Mouse (Mus musculus) urinary bladder, postnatal 10 days (tissue): ENCODE measurements at regions not wholly inside any gene's neighbourhood (a gene's known extent, or its start where the extent isn't known, plus 50 kb on each side); places are given as distances from the start of the nearest gene placed in this dataset.
"Not testable (repeated sequence)": the region's sequence is repeated elsewhere in the genome, so short reads cannot be mapped to it uniquely, and the experiment has no call there.

Source experiments
- DNase-seq: peaks from one replicate; pipeline ENCODE4 v3.0.0; 2022; ENCODE audit warnings: low spot score

GRCm38 (mm10) chr17:63704991-63705390 is 157.9 kb upstream of the Fer start:
- DNase-seq = no peak

- no peak for DNase-seq
Observed at GRCm38 (mm10) chr17:63712937-63713336, 149.9 kb upstream of the Fer start.

GRCm38 (mm10) chr17:63715687-63716086 is 147.2 kb upstream of the Fer start:
- no peak for DNase-seq

GRCm38 (mm10) chr17:63716161-63716560 is 146.7 kb upstream of the Fer start:
- no peak for DNase-seq

GRCm38 (mm10) chr17:63717051-63717578 is 145.7 kb upstream of the Fer start:
- DNase-seq = no peak

GRCm38 (mm10) chr17:63718972-63719715 is 143.7 kb upstream of the Fer start:
- no peak for DNase-seq

GRCm38 (mm10) chr17:63719771-63720170 is 143.1 kb upstream of the Fer start:
- DNase-seq = no peak

GRCm38 (mm10) chr17:63720883-63721282 is 142.0 kb upstream of the Fer start:
- no peak for DNase-seq

- DNase-seq = no peak
Observed at GRCm38 (mm10) chr17:63722434-63723004, 140.3 kb upstream of the Fer start.

GRCm38 (mm10) chr17:63738206-63738605 is 124.7 kb upstream of the Fer start:
- DNase-seq = no peak

- no peak for DNase-seq
Observed at GRCm38 (mm10) chr17:63739710-63740109, 123.2 kb upstream of the Fer start.

- not testable (repeated sequence) for DNase-seq
Observed at GRCm38 (mm10) chr17:63749257-63749656, 113.6 kb upstream of the Fer start.

GRCm38 (mm10) chr17:63754399-63754798 is 108.5 kb upstream of the Fer start:
- no peak for DNase-seq

- no peak for DNase-seq
Observed at GRCm38 (mm10) chr17:63757896-63758695, 104.8 kb upstream of the Fer start.

- DNase-seq = no peak
Observed at GRCm38 (mm10) chr17:63758817-63759404, 104.0 kb upstream of the Fer start.

- no peak for DNase-seq
Observed at GRCm38 (mm10) chr17:63761058-63761457, 101.8 kb upstream of the Fer start.

GRCm38 (mm10) chr17:63771111-63771510 is 91.8 kb upstream of the Fer start:
- DNase-seq = no peak

GRCm38 (mm10) chr17:63784381-63785116 is 78.3 kb upstream of the Fer start:
- no peak for DNase-seq

- no peak for DNase-seq
Observed at GRCm38 (mm10) chr17:63786444-63786843, 76.4 kb upstream of the Fer start.

GRCm38 (mm10) chr17:63794352-63794751 is 68.5 kb upstream of the Fer start:
- DNase-seq = no peak

- DNase-seq = no peak
Observed at GRCm38 (mm10) chr17:63798381-63798780, 64.5 kb upstream of the Fer start.
